Mouse (Mus musculus): ENCODE data around the gene Tnfrsf9.
"Not testable (repeated sequence)": the region's sequence is repeated elsewhere in the genome, so short reads cannot be mapped to it uniquely, and the experiment has no call there.

Gene Tnfrsf9

DNA sequence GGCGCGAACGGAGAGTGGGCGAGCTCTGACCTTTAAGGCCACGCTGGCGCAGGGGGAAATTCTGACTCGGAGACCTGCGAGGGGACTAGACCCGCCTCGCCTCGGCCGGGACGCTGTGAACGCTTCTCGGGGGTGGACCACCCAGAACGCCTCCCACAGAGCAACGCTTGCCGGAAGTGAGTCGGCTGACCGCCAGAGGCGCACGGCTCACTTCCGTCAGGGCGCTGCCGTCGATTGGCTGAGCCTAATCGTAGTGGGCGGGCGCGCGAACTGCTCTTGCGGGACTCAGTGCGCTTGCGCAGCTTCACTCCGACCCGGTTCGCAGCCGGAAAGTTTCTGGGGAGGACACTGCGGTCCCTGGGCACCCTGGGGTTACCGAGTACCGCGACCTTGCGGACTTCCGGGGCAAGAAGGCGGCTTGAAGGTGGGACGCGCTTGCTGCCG, at the start of gene Tnfrsf9, which contains the start of gene Park7:
Tnfrsf9 (plus strand) TSS at position 273 of the 444 bp plus-strand sequence.
Park7 (minus strand) TSS at position 148 of the 444 bp plus-strand sequence.
- DNase-seq (ENCODE audit: low spot score) = peak; percentile 96

DNA sequence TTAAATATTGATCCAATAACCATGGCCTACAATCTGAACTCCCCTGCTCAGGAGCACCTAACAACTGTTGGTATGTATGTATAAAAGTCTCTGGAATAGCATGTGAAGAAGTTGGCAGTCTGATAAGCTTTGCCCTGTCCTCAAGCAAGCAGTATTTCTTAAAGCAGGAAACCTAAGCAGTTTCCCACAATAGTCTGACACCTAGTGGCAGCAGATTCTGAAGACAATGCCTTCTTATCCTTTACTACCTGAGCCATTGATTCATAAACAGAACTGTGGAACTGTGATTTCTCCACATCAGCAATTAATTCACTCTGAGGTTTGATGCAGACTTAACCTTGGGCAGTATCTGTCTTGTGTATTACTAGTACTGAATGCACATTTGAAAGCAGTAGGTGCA, 49.0 kb upstream of the Tnfrsf9 start:
- peak; percentile 62 for DNase-seq (ENCODE audit: low spot score)

DNA sequence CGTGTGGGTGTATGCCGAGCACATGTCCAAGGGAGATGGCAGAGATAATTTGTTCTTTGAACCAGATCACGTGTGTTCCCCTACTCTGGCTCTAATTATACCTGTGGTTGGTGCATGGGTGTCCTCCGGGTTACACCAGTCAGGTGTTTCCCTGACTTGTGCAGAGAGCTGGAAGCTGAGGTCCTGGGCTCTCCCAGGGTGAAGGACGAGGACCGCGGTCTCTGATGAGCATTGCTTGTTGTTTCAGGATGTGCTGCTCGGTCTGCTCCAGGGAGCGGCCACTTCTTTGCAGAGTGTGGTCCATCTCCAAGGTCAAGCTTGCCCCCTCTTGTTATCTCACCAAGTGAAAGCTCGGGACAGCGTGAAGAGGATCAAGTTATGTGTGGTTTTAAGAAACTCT, 48.3 kb upstream of the Tnfrsf9 start:
- no peak for DNase-seq (ENCODE audit: low spot score)

DNA sequence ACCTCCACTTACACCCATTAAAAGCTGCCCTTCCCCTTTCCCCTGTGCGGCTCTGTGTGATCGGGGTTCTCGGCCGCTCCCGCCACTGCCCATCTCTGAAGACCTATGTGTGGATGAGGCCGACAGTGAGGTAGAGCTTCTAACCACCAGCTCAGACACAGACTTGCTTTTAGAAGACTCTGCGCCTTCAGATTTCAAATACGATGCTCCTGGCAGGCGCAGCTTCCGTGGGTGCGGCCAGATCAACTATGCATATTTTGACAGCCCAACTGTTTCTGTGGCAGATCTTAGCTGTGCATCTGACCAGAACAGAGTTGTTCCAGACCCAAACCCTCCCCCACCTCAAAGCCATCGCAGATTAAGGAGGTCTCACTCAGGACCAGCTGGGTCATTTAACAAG, 47.9 kb upstream of the Tnfrsf9 start:
- DNase-seq (ENCODE audit: low spot score) = no peak

DNA sequence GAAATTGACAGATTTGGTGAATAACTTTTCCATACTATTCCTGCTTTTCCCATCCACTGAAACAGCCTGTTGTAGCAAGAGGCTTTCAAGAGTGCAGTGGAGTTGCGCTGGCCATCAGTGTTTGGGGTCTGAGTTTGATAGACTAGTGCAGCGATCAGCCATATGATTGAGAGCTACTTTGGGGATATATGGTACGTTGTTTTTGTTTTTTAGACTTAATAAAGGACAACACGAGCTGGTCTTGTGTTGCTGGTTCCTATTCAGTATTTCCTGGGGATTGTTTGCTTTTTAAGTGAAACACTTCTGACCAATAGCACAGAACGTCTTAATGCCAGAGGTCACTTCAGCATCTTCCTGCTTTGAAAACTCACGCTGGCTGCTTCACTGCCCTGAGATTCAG, 46.2 kb upstream of the Tnfrsf9 start:
- no peak for DNase-seq (ENCODE audit: low spot score)

DNA sequence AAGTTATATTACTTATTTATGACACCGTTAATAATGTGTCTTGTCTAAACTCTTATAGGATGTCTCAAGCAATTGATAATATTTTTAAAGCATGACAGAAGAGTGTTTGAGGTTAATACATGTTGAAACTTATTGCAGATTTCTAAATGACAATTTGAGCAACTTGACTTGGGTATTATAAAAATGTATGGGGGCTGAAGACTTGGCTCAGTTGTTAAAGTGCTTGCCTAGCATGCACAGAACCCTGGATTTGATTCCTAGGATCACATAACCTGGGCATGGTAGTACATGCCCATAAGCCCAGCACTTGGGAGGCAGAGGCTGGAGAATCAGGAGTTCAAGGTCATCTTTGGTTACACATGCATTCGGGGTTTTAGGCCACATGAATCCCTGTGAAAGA, 45.5 kb upstream of the Tnfrsf9 start:
- DNase-seq (ENCODE audit: low spot score) = no peak

DNA sequence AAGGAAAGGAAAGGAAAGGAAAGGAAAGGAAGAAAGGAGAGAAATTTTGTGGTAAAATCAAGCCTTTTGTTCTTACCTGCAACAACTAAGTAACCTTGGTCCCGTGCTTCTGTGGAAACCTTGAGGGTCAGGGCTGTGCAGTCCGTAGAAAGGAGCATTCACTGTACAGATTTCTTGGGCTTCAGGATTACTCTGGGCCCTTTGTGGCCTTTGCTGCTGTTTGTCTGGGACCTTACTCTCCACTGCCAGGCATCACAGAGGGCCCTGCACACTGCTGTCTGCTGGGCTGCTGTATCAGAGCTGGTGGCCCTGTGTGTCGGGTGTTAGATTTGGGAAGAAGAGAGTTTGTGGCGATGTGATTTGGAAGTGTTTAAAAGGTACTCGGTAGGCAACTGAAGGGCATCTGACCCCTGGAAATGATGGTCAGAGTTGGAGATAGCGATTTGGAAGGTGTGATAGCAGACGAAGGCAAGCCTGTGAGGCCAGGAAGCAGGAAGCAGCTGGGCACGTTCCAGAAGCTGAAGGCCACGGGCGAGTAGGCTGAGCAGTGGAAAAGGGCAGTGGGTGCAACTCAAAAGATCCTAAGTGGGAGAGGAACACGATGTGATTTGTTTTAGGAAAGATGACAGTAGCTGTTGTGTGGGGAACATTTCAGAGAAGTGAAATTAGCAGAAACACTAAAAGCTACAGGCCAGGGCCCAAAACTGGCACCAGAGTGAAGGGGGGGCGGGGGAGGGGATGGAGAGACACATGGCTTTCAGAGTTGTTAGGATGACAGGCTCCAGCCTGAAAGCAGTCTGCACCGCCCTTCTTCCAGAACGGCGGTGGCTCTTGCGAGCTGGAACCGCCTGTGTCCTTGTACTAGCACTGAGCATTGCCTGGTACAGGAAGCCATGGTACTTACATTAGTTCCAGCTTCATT, 44.8 kb upstream of the Tnfrsf9 start:
- peak; percentile 42 for DNase-seq (ENCODE audit: low spot score)

DNA sequence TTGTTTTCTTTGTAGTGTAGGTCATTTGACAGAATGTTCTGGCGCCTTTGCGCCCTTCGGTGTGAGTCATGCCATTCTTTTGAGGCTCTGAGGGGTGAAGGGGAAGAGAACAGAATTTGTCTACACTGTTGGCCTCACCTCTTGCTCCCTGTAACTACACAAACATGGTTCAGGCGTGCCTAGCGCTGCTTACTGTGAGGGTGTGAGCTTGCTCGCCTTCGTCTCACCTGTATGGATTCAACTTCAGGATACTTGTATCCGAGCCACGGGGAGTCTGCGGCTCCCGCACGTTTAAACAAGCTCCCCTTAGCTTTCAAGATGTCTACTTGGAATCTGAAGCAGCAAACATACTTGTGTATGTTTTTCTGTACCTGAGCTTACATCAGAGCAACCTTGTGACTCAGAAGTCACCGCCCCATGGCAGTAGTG, 43.4 kb upstream of the Tnfrsf9 start:
- DNase-seq (ENCODE audit: low spot score) = no peak

DNA sequence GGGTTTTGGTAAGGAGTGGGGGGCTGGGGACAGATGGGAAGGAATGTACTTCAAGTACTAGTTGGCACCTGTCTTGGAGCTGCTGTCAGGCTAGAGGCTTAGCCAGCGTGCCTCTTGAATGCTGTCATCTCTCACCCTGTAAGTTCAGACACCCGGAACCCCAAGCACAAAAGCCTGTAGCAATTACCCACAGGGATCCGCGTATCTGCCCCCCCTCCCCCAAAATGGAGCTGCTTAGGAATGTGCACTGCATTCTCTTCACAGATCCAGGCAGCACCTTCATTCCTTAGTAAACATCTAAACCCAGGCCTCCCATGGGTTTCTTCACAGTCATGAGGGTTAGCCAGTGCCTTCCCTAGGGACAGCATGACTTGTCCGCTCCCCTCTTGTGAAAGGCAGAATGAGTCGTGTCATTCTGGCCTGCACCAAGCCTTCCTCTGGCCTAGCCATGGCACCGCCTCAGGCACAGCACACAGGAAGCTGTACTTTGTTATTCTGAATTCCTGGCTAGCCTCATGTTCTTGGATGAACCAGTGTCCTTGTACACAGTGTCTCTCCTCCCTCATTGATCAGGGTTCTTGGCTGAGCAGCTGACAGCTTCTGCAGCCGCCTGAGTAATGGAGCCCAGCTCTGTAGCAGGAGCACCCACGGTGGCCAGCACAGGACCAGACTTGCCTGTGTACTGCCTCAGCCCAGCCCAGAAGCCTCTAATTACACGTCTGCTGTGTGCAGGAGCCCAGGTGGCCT, 42.8 kb upstream of the Tnfrsf9 start:
- peak; percentile 89 for DNase-seq (ENCODE audit: low spot score)

DNA sequence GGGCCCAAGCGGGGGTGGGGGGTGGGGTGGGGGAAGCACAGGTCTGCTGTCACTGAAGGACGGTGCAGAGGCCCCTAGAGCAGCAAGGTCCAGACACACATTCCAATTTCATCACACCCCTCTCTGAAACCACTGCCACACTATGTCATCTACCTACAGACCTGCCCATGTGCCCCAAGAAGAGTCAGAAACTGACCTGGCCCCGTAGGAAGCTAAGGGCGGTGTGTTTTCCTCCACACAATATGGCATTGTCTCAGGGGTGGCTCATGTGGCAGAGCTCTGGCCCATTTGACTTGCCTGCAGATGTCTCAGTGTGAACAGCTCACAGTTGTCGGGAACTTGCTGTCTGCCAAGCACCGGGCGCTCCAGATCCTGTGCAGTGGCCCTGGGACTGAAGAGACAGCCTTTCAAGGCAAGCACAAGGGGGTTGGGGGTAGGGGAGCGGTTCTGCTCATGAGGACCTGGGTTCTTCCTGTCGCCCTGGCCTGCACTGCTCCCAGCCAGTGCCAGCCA, 42.2 kb upstream of the Tnfrsf9 start:
- peak; percentile 45 for DNase-seq (ENCODE audit: low spot score)

DNA sequence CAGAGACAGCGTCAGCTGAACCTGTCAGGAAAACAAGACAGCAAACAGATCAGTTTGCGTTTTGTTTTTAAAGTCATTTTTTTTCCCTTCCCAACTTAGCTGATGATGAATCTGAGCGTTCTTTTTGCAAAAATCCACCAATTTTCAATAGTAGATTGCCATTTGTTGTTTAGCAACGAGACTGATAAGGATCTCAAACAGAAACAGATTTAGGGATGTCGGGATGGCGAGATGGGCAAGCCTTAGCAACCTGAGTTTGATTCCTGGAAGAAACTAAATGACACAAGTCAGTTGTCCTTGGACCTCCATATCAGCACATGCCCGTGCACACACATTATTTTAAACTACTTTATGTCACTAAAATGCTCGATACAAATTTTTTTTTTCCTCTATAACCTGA, 41.7 kb upstream of the Tnfrsf9 start:
- no peak for DNase-seq (ENCODE audit: low spot score)

DNA sequence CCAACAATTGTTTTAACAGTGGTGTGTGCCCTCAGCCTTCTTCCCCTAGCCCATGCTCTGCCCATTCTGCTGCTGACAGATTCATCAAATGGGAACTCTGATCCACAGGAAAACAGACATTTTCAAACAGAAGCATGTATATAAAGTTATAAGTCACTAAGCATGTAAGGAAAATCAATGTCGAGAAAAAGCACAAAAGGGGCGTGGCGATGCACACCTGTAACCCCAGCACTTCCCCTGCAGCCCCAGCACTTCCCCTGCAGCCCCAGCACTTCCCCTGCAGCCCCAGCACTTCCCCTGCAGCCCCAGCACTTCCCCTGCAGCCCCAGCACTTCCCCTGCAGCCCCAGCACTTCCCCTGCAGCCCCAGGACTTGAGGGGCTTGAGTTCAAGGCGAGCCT, 39.9 kb upstream of the Tnfrsf9 start:
- DNase-seq (ENCODE audit: low spot score) = not testable (repeated sequence)

DNA sequence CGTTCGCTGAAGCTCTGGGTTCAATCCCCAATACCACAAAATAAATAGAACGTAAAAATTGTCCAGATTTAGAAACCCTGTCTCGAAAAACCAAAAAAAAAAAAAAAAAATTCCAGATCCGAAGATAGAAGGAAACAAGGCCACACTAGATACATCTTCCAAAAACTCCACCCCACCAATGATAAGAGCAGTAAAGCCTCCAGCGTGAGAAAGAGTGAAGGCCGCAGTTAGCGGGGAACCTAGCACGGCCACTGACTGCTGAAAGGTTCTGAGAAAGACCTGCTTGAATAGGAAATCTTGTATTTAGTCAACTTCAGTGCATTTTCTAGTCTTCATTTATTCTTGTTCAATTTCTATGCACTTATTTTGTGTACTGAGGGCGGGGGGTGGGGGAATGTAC, 39.0 kb upstream of the Tnfrsf9 start:
- DNase-seq (ENCODE audit: low spot score) = no peak

DNA sequence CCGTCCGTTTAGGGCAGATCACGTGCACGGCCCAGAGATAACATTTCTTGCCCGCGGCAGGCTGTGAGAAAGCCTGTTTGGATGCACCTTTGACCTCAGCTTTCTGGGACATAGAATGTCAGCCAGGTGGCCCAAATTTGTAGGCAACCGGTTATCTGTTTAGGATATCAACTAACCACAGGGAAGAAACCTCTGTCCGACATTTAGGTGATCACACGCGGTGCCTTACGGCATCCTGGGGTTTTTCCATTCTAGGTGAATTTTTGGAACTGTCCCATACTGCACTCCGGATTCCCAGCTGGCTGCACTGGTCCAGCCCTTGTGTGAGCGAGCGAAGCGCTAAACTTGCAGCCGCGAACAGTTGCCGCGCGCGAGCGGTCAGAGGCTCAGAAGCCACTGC, 34.7 kb upstream of the Tnfrsf9 start:
- DNase-seq (ENCODE audit: low spot score) = no peak

DNA sequence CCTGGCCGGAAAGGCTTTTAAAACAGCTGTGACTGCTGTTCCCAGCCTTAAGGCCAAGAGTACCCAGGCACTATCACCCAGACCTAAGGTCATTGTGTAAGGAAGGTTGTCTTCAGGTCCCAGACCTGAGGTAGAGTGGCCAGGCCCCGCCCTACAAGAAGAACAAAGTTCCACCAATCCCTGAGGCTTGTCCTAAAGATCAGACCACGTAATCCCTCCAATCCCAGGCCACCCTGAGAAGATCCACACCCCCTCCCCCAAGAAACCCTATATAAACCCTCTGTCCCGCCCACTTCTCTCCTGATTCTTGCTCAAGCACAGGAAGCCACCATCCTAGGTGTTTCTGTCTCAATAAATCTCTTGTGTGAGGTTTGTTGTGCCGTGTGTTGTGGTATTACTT, 34.0 kb upstream of the Tnfrsf9 start:
- DNase-seq (ENCODE audit: low spot score) = no peak

DNA sequence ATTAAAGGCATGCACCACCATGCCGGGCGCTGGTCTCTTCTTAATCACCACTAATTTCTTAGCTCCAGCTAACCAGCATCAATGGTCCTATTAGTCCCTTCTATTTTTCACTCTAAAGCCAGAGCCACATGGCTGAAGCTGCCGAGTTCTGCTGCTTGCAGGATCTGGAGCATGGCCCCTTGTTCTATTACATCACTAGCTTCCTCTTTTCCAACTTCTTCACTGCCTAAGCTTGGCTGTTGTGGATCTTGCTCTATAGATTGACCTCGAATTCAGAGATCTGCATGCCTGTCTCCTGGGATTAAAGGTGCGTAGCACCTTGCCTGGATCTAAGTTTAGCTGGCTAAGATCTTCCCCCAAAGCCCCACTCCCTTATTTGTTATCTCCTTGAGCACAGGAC, 31.7 kb upstream of the Tnfrsf9 start:
- no peak for DNase-seq (ENCODE audit: low spot score)

DNA sequence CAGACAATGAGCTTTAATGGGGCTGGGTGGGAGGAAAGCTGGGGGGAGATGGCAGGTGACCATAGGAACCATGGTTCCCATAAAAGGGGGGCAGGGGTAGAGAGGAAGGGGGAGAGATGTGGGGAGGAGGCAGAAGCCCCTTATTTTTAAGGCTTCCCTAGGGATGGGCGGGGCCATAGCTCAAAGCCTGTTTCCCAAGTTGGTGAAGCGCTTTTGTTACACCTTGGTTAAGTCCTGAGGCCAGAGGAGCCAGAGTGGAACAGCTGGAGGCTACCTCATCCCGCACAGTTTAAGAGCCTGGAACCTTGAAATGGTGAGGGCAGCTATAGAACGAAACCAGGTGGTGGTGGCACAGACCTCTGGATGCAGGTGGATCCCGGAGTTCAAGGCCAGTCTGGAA, 26.5 kb upstream of the Tnfrsf9 start:
- DNase-seq (ENCODE audit: low spot score) = no peak

DNA sequence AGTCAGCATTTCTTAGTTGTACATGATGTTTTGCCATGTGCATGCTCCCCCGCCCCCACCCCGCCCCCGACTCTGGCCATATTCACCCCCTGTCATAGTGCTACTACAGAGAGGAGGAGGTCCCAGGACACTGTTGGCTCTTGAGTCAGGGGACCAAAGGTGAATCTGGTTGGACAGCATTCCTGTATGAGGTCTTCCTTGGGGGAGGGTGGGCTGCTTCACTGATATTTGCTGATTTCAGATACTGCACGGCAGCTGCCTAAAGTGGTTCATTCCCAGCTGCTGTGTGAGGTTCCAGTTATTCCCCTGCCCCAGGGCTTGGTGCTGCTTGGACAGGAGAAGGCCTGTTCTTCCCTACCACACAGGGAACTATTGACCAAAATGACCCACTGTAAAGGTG, 25.9 kb upstream of the Tnfrsf9 start:
- DNase-seq (ENCODE audit: low spot score) = no peak

DNA sequence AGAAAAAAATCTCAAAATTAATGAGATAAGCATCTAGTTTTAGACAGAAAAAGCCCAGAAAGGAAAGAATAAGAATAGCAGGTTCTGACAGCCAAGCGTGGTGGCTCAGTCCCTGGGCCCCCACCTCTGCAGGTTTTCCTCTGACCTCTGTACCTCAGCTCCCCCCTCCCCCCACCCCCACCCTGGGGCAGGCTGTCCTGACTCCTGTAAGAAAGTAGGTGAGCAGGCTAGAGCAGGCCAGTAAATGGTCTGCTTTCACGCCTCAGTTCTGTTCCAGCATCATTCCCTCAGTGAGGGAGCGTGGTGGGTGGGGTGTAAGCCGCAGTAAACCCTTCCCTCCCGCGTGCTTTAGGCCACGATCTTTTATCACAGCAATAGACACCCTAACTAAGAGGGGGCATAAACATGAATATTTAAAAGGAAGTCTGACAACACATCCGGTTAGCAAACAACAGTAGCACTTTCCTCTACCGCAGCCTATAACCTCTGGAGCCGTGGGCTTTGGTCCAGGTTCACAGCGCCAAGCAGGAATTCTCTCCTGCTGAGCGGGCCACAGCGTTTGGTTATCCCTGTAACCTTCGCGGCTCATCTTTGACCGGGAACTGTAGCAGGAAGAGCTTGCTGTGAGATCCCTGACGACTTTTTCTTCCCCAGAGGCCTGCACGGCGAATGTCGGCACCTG, 24.9 kb upstream of the Tnfrsf9 start:
- DNase-seq (ENCODE audit: low spot score) = no peak

DNA sequence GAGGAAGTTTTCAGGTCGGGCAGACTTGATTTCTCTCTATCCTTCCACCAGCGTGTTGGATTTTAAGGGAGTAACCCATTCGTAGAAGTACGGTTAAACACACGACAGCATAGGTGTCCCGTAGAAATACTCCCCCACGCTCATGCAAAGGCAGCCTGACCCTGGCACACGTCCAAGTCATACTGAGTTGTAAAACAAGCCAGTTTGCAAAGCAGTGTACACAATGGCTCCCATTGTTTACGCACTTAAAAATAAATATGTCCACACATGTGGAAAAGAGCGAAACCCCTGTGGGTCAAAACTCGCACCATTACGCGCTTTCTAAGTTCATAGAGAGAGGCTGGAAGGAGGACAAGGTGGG, 24.4 kb upstream of the Tnfrsf9 start:
- no peak for DNase-seq (ENCODE audit: low spot score)

DNA sequence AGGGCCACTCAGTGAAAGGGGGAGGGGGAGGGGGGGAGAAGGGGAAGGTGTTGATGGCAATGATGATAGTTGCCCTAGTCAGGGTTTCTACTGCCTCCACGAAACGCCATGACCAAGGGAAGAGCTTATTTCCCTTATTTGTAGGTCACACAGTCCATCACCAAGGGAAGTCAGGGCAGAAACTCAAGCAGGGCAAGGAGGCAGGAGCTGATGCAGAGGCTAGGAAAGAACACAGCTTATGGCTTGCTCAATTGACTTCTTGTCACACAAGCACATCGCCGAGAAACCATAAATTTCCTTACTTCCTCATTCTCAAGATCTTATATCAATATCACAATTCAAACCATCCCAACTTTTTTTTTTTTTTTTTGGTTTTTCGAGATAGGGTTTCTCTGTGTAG, 23.1 kb upstream of the Tnfrsf9 start:
- DNase-seq (ENCODE audit: low spot score) = no peak

DNA sequence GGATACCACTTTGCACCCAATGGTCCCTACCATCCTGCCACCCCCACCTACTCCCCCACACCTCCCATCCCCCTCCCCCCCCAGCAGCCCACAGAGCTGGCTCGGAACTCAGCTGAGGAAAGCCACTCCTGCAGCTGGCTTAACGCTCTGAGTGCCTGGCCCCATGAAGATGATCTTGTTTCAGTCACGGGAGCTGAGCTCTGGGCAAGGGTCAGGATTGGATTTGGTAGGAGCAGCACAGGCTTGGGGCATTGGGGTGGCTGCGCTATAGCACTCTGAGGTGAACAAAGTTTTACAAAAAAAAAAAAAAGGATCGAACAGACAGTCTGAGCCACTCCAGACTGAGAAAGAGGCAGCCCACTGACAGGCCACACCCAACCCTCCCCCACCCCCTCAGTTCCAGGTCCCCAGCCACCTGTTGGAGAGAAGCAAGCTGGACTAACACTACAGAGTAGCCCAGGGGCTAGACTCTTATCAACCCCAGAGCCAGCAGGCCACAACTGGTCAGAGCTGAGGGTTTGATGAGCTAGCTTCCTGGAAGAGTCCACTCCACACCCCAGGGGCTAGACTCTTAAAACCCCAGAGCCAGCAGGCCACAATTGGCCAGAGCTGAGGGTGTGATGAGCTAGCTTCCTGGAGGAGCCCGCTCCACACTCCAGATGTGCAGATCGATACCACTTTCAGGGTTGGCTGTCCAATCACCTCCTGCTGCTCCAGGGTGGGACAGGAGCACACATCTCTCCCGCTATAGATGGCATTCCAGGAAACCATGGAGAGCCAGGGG, 19.5 kb upstream of the Tnfrsf9 start:
- DNase-seq (ENCODE audit: low spot score) = no peak

All from adipocyte (in vitro differentiated cells).